Mouse (Mus musculus): ENCODE measurements around the gene Sdc4.

The Sdc4 gene

DNA sequence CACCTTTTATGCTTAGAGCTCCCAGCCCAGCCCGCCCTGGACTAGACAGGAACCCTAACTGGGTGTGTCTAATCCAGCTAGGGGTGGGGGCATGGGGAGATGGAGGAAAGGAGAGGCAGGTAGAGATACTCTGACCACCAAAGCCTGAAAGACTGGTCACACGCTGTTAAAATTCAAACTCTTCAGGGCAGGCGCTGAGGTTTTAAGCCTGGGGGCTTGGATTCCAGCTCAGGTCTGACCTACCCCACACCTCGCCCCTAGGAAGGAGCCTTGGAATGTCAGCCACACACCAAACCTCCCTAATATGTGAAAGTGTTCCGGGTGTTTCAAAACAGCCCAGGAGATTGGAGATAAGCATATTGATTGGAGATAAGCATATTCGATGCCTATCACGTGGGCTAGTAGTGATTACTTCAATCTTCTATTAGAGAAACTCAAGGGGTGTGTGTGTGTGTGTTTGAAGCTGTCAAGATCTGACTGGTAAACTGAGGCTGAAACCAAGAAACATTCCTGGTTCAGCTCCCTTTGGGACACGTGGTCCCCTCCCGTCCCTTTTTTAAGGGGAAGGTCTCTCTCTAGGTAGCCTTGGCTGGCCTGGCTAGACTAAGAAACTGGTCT lies 10.3 kb downstream of the Sdc4 start:
- ATAC-seq (ENCODE audit: insufficient number of reproducible peaks, low FRiP score, low TSS enrichment): no peak

DNA sequence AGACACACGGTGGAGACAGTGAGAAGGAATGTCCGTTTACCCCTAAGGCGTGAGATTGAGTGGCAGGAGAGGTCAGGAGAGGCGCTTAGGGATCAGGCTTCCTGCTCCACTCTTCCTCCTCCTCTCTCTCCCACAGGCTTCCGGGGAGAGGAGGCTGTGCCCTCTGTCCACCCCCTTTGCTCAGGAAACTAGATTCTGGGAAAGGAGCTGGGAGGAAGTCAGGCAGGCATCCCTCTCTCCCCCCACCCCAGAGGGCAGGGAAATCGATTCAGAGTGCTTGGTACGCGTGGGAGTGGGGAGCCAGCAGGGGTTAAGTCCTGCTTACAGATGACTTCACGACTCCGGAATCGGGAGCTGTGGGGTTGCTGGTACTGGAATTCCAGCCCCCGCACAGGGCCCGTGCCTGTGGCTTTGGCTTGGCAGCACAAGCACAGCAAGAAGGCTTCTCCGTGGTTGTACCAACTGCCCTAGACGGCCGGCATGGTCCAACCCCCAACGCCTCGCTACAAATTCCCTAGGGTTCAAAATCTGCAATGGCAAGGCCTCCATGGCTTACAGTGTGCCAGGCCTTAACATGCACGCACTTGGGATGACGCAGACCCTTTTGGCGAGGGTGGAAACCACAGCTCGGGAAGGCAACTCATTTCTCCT lies 11.0 kb downstream of the Sdc4 start:
- no peak for ATAC-seq (ENCODE audit: insufficient number of reproducible peaks, low FRiP score, low TSS enrichment)

DNA sequence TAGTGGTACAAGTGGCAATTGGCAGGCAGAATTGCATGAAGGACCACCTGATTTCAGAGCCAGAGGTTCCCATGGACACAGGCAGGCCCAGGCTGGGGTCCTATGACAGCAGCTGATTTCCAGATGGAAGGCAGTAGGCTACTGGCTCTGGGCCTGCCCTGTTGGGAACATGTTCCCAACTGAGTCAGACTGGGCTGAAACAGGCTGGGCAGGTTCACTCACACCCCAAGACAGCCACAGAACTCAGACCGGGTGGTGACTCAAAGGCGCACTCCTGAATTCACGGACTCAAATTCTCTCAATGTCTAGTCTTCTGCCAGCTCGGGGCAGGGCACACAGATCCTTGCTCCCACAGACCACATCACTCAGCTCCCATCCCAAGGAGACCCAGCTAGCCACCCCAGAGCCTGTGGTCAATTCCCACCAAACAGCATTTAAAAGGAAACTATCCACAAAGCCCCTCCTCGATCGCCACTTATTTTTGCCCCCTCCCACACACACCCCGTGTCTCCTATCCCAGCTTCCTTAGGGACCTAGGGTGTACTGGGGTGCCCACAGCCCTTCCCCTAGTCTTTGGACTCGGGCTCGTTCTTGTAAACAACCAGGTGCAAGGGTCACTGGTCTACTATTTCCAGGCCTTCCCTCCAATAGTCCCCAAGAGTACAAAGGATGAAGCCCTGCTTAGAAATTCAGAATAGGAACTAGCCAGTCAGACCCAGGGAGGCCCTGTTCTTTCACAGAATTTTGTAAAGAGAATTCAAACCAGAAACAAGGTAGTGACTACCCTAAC lies 11.8 kb downstream of the Sdc4 start:
- ATAC-seq (ENCODE audit: insufficient number of reproducible peaks, low FRiP score, low TSS enrichment): no peak

DNA sequence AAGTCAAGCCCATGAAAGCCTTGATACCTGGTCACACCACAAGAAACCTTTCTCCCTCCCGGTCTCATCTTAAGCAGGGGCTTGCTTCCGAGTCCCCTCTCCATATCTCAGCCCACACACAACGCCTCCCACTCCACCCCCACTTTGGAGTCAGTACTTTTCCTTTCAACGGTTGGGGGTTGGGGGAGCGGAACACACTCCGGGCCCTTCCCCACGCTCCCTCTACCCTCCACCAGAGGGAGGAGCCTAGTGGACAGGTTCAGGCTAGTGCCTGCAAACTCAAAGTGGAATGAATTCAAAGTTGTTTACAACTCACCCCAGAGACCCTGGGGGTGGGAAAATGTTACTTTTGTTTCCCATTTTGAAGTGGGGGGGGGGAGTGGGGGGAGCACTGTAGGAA lies 13.0 kb downstream of the Sdc4 start:
- no peak for ATAC-seq (ENCODE audit: insufficient number of reproducible peaks, low FRiP score, low TSS enrichment)

DNA sequence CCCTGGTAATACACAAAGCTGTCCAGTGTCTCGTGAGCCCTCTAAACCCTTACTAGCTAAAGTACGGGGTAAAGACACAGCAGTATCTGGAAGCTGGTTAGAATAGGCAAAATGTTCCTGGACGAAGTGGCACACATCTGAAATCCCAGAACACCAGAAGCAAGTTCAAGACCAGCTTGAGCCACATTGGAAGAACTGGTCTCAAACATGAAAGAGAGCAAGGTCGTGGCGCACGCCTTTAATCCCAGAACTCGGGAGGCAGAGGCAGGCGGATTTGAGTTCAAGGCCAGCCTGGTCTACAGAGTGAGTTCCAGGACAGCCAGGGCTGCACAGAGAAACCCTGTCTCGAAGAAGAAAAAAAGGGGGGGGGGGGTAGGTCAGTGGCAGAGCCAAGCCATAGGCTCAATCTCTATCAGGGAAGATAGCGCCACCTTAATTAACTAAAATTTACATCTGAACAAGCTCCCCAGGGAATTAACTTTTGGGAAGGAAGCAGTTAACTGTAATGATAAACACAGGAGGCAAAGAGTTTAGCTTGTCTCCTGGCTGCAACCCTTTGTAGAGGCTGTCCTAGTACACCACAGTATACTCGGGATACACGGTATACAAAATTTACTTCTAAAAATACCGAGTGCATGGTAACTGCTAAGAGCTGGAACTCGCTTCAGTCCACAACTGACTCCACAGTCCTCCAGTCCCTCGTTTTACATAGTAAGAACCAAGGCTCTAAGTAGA lies 13.6 kb downstream of the Sdc4 start:
- no peak for ATAC-seq (ENCODE audit: insufficient number of reproducible peaks, low FRiP score, low TSS enrichment)

DNA sequence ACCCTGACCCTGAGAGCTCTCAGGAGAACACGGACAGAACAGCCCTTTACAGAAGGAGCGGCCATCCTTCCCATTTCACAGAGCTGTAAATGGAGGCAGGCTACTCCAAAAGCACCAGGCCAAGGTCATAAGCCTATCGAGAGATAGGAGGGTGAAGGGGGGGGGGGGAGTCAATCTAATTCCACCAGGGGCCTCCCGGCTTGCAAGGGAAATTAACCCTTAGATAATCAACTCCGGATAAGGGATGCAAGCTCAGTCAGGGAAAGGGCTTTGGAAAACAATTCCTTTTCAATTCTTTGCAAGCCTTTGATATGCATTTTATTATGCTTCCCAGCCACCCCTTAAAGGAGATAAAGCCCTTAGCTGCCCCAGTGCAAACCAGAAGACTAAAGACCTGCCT lies 15.2 kb downstream of the Sdc4 start:
- ATAC-seq (ENCODE audit: insufficient number of reproducible peaks, low FRiP score, low TSS enrichment): no peak

DNA sequence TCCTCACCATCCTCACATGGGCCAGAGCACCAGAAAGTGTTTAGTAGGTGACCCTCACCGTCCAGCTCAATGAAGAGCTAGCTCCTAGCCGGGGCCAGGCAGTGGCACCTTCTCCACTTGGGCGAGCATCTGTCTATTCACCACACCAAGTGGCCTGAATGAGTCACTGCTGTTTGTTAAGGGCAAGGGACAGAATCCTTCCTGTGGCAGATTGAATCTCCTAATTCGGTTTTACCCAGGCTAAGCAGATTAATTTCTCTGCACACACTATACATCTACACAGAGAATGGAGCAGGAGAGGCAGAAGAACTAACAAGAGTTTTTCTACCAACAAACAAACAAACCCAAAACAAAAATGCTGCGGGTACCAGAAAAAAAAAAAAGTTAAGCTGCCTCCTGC lies 16.7 kb downstream of the Sdc4 start:
- ATAC-seq (ENCODE audit: insufficient number of reproducible peaks, low FRiP score, low TSS enrichment): no peak

DNA sequence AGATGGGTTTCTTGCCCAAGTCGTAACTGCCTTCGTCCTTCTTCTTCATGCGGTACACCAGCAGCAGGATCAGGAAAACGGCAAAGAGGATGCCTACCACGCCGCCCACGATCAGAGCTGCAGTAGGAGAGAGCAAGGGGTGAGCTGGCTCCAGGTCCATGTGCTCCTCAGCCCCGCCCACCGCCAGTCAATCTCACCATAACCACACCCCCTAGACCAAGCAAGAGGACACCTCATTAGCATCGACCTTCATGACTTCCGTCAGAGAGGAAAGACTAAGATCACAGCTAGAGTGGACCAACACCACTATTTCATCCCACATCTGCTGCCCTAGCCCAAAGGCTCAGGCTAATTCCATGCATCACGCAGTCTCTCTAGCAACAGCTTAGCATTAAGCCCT lies 17.6 kb downstream of the Sdc4 start:
- no peak for ATAC-seq (ENCODE audit: insufficient number of reproducible peaks, low FRiP score, low TSS enrichment)

DNA sequence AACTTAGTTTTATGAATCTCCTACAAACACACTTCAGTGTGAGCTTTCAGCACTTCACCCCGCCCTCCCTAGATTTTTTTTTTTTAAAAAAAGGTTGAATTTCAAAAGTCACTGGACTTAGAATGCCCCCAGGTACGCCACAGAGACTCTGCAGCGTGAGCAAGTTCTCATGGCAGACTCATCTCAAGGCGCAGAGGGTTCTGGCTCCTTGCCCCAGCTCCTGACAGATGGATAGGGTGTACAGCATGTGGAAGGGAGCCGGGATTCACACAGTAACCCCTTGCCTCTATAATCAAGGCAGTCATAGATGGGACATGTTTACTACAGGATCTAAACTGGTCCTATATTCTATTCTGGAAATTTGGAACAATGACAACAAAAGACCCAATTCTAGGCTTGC lies 18.3 kb downstream of the Sdc4 start:
- ATAC-seq (ENCODE audit: insufficient number of reproducible peaks, low FRiP score, low TSS enrichment): no peak

DNA sequence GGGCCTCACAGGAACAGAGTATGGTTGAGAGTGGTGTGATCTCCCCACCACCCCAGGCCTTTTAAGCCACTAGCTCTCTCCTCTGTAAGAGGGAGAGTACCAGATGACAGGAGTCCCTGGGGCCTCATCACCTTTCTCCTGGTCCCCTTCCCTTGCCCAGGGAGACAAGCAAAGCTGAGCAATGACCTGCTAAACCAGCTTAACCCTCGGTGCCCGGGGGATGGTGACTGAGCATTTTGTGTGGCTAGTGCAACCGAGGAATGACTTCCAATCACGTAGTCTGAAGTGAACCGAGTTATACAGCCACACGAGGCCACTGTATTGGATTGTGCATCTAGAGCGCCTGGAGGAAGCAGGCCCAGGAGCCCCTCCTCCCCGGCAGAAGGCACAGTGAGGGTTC lies 19.3 kb downstream of the Sdc4 start:
- no peak for ATAC-seq (ENCODE audit: insufficient number of reproducible peaks, low FRiP score, low TSS enrichment)

DNA sequence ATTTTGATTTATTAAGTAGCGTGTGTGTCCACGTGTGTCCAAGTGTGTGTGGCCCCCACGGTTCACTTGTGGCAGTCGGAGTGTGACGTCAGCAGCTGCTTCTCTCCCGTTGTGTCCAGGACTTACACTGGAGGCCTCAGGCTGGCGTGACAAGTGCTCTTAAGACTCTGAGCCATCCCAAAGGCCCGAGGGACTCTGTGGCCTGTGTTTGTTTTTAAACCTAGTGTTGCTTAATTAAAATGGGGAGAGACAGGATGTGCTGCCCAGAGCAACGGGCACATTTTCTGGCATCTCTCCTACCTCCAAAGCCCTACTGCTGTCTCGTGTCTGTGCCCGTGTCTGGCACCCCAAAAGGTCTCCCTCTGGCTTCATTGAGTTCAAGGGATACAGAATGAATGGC lies 20.2 kb downstream of the Sdc4 start:
- no peak for ATAC-seq (ENCODE audit: insufficient number of reproducible peaks, low FRiP score, low TSS enrichment)

DNA sequence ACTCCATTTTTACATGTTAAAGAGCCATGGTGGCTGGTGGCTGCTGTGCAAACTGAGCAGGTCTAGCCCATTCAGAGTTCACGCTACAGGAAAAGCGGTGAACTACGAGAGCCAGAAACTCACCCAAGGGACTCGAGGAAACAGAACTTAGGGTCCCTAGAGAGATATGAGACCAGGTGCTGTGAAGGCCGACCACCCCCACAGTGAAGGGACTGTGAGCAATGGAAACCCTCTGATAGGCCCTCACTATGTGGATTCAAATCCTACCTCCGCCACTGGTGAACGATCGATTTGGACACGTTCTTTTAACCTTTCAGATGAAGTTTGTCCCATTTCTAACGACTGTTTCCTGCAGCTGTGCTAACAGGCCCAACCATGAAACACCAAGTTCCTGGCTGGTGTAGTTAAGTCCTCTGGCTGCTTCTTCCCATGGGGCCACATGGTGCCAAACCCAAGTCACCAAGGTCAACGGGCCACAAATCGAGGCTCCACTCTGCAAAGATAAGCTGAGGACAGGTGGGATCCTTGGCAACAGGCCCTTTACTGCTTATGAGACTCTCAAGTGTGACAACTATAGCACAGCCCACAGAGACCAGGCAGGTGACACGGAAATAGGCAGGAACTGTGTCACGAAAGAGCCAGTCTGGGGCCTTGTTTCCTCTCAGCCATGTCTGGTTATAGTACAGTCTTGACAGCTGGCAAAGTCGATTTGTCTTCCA lies 20.9 kb downstream of the Sdc4 start:
- ATAC-seq (ENCODE audit: insufficient number of reproducible peaks, low FRiP score, low TSS enrichment): no peak

DNA sequence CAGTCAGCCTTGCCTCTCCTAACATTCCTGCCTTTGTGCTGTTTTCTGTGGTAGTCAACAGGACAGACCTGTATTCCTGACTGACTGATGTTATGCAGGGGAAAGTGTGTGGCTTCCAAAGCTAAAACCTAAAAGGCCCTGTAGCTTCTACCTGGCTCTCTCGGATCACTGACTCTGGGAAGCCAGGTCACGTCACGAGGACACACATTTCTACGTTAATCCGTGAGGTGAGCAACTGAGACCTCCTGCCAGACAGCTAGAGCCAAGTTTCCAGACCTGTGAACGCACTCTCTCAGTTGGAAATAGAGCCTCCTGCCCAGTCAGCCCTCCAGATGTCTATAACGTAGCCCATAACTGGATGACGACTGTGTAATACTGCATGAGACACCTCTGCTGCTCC lies 21.7 kb downstream of the Sdc4 start:
- no peak for ATAC-seq (ENCODE audit: insufficient number of reproducible peaks, low FRiP score, low TSS enrichment)

DNA sequence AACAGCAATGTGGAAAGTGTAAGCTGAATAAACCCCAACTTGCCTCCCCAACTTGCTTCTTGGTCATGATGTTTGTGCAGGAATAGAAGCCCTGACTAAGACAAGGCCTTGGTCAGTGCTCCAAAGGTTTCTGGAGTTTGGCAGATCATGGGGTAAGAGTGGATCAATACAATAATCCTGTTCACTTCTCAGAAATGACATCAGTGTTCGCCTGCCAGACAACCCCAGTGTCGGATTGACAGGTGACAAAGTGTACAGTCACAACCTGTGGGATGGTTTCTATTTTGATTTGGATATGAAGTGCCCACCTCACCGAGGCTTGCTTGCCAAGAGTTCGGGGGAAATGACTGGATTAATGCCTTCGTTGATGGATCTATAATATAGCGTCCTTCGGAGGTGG lies 22.4 kb downstream of the Sdc4 start:
- ATAC-seq (ENCODE audit: insufficient number of reproducible peaks, low FRiP score, low TSS enrichment): no peak

DNA sequence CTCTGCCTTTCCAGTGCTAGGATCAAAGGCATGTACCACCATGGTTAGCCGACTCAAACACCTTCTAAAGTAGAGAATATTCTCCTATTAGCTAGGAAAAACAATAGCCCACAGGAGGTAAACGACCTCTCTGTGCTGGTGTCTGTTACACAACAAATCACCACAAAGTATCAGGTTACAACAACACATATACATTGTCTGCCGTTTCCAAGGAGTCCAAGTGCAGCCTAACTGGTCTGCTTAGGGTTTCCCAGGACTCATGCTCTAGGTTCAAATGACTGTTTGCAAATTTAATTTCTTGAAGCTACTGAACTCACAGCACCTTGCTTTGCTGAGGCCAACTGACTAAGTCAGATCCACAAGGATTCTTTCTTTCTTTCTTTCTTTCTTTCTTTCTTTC lies 24.2 kb downstream of the Sdc4 start:
- ATAC-seq (ENCODE audit: insufficient number of reproducible peaks, low FRiP score, low TSS enrichment): no peak

DNA sequence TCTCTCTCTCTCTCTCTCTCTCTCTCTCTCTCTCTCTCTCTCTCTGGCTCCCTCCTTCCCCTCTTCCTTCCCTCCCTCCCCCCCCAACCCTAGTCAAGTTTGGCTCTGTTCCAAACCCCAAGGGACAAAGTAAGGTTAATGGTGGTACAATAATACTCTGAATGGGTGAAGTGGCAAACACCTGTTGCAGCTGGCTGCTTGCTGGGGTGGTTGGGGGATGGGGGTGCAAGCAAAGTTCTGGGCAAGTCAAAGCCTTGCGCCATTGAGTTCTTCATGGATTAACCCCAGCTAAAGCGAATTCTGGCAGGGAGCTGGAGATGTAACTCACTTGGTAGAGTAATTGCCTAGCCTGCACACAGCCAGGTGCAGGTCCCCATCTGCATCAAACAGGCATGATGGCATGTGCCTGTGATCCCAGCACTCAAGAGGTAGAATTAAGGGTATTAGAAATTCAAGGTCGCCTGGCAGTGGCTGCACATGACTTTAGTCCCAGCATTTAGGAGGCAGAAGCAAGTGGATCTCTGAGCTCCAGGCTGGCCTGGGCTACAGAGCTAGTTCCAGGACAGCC lies 25.3 kb downstream of the Sdc4 start:
- ATAC-seq (ENCODE audit: insufficient number of reproducible peaks, low FRiP score, low TSS enrichment): no peak

DNA sequence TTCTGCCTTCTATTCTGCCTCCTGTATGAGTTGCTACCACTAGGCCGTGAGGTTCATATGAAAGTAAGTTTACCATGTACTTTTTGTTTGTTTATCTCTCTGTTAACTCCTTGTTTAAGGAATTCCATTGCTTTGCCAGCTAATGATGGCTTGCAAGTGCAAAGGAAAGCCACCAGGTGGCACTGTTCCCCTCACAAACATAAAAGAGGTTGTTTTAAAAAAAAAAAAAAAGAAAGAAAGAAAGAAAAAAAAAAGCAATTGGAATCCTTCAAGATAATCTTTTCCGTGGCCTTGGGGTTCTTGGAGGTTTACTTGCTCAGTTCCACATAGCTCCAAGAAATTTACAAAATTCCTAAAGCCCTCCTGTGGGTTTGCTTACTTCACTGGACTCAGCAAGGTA lies 26.5 kb downstream of the Sdc4 start:
- no peak for ATAC-seq (ENCODE audit: insufficient number of reproducible peaks, low FRiP score, low TSS enrichment)

DNA sequence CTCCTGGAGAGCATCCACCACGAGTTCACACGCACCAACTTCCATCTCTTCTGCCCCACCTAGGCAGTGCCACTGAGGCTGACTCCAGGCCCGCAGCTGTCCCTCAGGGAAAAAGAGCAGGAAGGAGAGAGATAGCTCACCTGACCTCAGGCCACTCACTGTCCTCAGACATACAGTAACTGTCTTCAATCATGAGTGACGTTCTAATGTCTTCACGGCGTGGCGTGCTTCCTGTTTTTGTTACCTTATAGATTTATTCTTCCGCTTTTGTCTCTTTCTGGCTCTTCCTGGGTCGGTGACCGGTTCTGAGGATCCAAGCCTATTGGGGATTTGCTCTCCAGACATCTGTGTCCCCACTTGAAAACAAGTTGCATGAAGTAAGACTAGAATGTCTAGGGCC lies 29.1 kb downstream of the Sdc4 start:
- ATAC-seq (ENCODE audit: insufficient number of reproducible peaks, low FRiP score, low TSS enrichment): no peak

DNA sequence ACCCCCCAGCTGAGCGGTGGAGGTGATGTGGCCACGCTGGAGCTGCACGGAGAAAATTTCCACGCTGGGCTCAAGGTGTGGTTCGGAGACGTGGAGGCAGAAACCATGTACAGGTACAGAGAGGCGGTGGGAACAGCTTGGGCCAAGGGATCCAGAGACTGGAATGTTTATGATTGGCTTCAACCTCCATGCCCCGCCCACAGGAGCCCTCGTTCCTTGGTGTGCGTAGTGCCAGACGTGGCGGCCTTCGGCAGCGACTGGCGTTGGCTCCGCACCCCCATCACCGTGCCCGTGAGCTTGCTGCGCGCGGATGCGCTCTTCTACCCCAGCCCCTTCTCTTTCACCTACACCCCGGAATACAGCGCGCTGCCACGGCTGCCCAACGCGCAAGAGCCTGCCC lies 29.5 kb downstream of the Sdc4 start:
- no peak for ATAC-seq (ENCODE audit: insufficient number of reproducible peaks, low FRiP score, low TSS enrichment)

DNA sequence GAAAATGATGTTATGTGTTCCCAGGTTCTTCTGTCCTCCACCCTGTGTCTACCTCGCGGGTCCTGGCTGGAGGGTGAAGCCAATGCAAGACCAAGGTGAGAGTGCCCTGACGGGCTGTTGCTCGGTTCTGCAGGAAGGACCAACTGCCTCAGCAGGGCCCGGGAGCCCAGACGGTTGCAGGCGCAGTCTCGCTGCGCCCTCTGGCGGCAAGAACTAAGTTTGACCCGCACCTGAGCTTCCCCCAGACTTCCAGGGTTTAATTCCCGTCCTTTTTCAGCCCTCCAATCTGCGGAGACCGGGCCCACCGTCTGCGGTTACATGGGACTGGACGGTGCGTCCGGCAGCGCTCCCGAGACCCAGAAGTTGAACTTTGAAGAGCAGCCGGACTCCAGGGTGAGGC lies 36.0 kb downstream of the Sdc4 start:
- 0 out of 2 replicates have a peak, but pooled peaks have one; percentile 47 for ATAC-seq (ENCODE audit: insufficient number of reproducible peaks, low FRiP score, low TSS enrichment)

All from cerebellum, adult (tissue).